Mouse (Mus musculus): ENCODE measurements around the gene Tsen34.
"Not testable (repeated sequence)": the region's sequence is repeated elsewhere in the genome, so short reads cannot be mapped to it uniquely, and the experiment has no call there.

Tsen34 gene

GRCm38 (mm10) chr7:3685400-3686187, 7.1 kb upstream of the Tsen34 start:
- no peak for DNase-seq (ENCODE audit: low read depth, low spot score)

- no peak for DNase-seq (ENCODE audit: low read depth, low spot score)
Measured at GRCm38 (mm10) chr7:3691919-3692318, 744 bp upstream of the Tsen34 start.

GRCm38 (mm10) chr7:3692987-3693808, 535 bp downstream of the Tsen34 start, which contains the start of gene Mboat7:
Gene Mboat7 (minus strand): TSS chr7:3693523.
- peak; percentile 89 for DNase-seq (ENCODE audit: low read depth, low spot score)

GRCm38 (mm10) chr7:3693809-3694075, 1.1 kb downstream of the Tsen34 start:
- DNase-seq (ENCODE audit: low read depth, low spot score), result no peak

- peak; percentile 24 for DNase-seq (ENCODE audit: low read depth, low spot score)
Measured at GRCm38 (mm10) chr7:3694076-3694948, 1.6 kb downstream of the Tsen34 start.

GRCm38 (mm10) chr7:3694949-3695305, 2.3 kb downstream of the Tsen34 start:
- not testable (repeated sequence) for DNase-seq (ENCODE audit: low read depth, low spot score)

- DNase-seq (ENCODE audit: low read depth, low spot score), result no peak
Measured at GRCm38 (mm10) chr7:3698471-3698870, 5.8 kb downstream of the Tsen34 start.

GRCm38 (mm10) chr7:3703148-3703878, 10.7 kb downstream of the Tsen34 start:
- DNase-seq (ENCODE audit: low read depth, low spot score), result no peak

GRCm38 (mm10) chr7:3703879-3704441, 11.3 kb downstream of the Tsen34 start, which contains the start of gene Rps9:
Gene Rps9 (plus strand): TSS chr7:3703993.
- peak; percentile 95 for DNase-seq (ENCODE audit: low read depth, low spot score)

GRCm38 (mm10) chr7:3704475-3704874, 11.8 kb downstream of the Tsen34 start:
- DNase-seq (ENCODE audit: low read depth, low spot score), result no peak

DNA sequence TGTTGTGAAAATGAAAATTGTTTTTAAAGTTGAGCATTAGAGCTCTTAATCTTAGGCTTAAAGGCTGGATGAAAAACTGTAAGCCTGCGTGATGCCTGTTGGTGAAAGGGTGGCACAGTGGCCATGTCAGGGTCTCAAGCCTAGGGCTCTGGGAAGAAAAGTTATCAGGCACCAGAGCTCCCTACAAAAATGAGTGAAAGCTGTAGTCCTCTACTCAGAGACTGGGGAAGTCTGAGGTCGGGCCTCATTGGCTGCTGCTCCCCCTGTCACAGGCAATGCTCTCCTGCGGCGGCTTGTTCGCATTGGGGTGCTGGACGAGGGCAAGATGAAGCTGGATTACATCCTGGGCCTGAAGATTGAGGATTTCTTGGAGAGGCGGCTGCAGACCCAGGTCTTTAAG, 12.8 kb downstream of the Tsen34 start:
- not testable (repeated sequence) for DNase-seq (ENCODE audit: low read depth, low spot score)

DNA sequence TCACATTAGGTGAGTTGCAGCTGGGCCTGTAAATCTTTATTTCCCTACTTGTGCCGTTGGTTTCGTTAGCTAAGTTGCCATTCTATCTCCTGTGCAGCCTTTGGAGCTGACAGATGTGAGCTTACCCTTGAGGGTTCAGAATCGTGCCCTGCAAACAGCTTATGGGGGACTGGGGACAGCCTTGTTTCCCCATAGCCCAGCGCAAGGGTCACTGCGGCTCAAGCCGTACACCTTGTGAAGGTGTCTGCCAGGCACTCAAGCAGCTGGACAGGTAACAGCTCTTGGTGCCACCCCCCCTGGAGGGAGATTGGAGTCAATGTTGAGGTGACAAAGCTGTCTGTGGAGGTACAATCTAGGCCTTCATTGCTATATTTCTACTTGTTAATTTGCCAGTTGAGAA, 13.2 kb downstream of the Tsen34 start:
- no peak for DNase-seq (ENCODE audit: low read depth, low spot score)

- no peak for DNase-seq (ENCODE audit: low read depth, low spot score)
Measured at GRCm38 (mm10) chr7:3706343-3706934, 13.8 kb downstream of the Tsen34 start.

DNA sequence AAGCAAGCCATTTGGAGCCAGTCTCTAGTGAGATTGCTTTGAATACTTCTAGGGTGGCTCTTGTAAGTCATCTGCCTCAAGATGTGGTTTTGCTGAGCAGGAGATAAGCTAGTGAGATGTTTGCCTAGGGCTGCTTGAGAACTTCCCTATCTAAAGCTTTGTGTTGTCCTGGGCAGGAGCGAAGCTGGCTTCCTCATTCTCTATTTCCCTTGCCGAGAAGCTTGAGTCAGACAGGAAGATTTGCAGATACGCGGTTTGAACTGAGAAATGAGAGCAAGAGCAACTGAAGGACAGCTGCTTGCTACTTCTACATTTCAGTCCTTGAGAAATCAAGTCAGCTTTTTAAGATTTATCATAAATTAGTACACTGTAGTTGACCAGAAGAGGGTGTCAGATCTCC, 14.4 kb downstream of the Tsen34 start:
- DNase-seq (ENCODE audit: low read depth, low spot score), result no peak

DNA sequence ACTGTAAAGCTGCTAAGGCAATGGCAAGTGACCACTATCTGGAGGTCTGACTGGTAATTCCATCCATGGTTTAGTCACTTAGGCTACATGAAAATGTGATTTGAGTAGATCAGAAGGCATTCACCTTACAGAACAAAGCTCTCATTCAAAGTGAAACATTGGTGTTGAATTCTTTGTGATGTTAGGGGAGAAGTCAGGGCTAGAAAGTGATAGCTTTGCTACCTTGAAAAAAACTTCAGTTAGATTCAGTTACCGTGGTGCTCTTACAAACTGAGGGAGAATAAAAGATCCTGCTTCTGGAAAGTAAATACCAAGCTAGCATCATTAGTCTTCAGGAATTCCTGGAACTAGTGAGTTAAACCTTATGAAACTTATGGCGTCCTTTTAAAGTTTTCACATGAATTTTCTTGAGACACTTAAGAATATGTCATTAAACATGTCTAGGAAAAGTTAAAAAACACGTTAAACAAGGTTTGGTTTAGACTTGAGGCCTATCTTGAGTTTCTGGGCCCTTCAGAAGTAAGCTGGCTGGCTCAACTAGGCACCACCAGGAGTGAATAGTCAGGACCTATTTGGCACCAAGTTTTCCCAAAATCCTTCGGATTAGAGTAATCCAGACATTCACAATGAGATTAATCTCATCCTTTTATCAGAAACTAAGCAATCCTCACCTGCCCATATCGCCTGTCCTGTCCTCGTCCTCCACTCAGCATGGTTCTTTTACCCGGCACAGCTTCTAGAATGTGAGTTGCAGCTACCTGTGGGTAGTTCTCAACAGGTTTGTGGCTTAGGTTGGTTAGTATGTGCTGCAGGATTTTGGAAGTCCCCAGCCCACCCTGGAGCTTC, 15.1 kb downstream of the Tsen34 start:
- DNase-seq (ENCODE audit: low read depth, low spot score), result no peak

GRCm38 (mm10) chr7:3708447-3708980, 15.9 kb downstream of the Tsen34 start:
- DNase-seq (ENCODE audit: low read depth, low spot score), result not testable (repeated sequence)

GRCm38 (mm10) chr7:3709000-3709399, 16.3 kb downstream of the Tsen34 start:
- DNase-seq (ENCODE audit: low read depth, low spot score), result no peak

DNA sequence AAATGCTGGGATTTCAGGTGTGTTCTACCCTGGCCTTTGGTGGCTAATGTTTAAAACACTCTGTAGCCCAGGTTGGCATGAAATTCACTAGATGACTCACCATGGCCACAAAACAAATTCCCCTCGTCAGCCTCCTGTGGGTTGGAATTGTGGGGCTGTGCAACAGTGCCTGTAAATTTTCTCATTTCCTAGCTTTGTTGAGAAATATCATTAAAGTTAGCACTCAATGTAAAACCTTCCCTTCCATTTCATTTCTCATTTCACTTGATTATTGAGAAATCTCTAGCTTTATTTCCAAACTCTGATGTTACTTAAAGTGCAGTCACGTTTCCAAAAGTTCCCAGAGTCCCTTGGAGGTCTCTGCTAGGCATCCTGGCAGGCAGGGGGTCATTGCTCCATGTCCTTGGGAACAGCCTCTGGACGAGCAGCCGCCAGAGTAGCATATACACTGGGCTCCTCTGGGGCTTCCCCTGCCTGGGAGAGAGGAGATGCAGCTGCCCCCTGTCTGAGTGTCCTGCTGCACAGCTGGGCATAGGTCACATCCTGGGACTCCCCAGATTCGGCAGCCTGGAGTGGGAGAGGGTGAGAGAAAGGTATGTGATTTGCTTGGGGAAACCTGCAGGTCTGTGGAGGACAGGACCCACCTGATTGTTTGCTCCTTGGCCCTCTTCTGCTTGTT, 19.7 kb downstream of the Tsen34 start:
- no peak for DNase-seq (ENCODE audit: low read depth, low spot score)

DNA sequence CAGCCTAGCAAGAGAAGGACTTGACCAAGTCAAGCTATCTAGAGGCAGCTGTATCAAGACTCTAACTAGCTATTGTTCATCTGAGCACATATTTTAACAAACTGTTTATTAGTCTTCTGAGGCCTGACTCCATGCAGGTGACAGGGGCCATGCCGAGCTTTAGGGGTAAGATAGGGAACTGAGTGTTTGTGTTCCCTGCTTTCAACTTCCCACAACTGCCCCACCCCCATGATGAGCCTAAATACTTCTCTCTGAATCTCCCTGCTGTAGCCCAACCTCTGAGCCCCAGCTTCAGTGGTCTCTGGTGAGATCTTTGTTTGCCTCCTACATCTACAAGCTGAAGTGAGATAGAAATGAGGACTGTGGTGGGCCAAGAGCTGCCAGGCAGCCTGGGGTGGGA, 22.6 kb downstream of the Tsen34 start:
- no peak for DNase-seq (ENCODE audit: low read depth, low spot score)
